Mouse (Mus musculus) liver, adult 2 months (tissue): ENCODE data around the gene Rlbp1. TPM values are rescaled to one million over a fixed set of nuclear protein-coding genes. Genes with fewer than 3 reads are reported as not detected.

Experiments used
- DNase-seq: peaks from one replicate; pipeline ENCODE4 v3.0.0-alpha.2; 2011; ENCODE audit warnings: low read depth, low spot score; ENCODE audit errors: extremely low read depth
- H3K27ac ChIP-seq: fragments of 200-500 bp; replicated peaks from 2 replicates; pipeline ENCODE4 v1.5.1; 2012; ENCODE audit warnings: low read depth, mild to moderate bottlenecking, control low read depth, inconsistent platforms, low read length; ENCODE audit not compliant: insufficient read depth
- H3K27me3 ChIP-seq: fragments of 200-500 bp; 2 replicates; pipeline ENCODE4 v1.6.1; 2012; ENCODE audit warnings: mild to moderate bottlenecking, moderate library complexity, low read length, inconsistent platforms; ENCODE audit not compliant: control insufficient read depth, insufficient read depth
- H3K36me3 ChIP-seq: fragments of 200-500 bp; 2 replicates; pipeline ENCODE4 v1.6.1; 2012; ENCODE audit warnings: low read length, inconsistent platforms; ENCODE audit not compliant: control insufficient read depth, insufficient read depth
- H3K4me1 ChIP-seq: fragments of 200-500 bp; 2 replicates; pipeline ENCODE4 v1.6.1; 2011; ENCODE audit warnings: low read length; ENCODE audit not compliant: control insufficient read depth, insufficient read depth
- H3K4me3 ChIP-seq: fragments of 200-500 bp; 2 replicates; pipeline ENCODE4 v1.5.1; 2011; ENCODE audit warnings: low read depth, mild to moderate bottlenecking, control low read depth, low read length, moderate library complexity; ENCODE audit not compliant: insufficient read depth
- H3K79me2 ChIP-seq: fragments of 200-500 bp; 2 replicates; pipeline ENCODE4 v1.6.1; 2012; ENCODE audit warnings: inconsistent platforms, mild to moderate bottlenecking, low read length, moderate library complexity; ENCODE audit not compliant: control insufficient read depth, insufficient read depth
- H3K9ac ChIP-seq: fragments of 200-500 bp; 2 replicates; pipeline ENCODE4 v1.6.1; 2012; ENCODE audit warnings: low read depth, mild to moderate bottlenecking, control low read depth, inconsistent platforms, low read length
- CTCF ChIP-seq: fragments of 200-500 bp; IDR thresholded peaks from 2 replicates; pipeline ENCODE4 v1.5.1; 2011; ENCODE audit warnings: low read depth, low read length, control low read depth
- POLR2A ChIP-seq: fragments of 200-500 bp; IDR thresholded peaks from 2 replicates; pipeline ENCODE4 v1.6.1; 2011; ENCODE audit warnings: low read length, control low read depth; ENCODE audit not compliant: insufficient read depth; ENCODE audit errors: extremely low read depth
- WGBS: fragments of 180-500 bp; shearing (Covaris S2); methylation state at CpG from one replicate; pipeline ENCODE4 v1.1.7; 2018; 5-methylcytosine and 5-hydroxymethylcytosine counted together
- polyA plus RNA-seq: library from polyadenylated mRNA; depleted of rRNA; stranded (reverse); fragments of >200 nt; gene quantifications from 2 replicates; pipeline ENCODE4 v1.2.3, GENCODE M21; 2012; rRNA removed
- total RNA-seq: library from RNA; depleted of rRNA; stranded (reverse); fragments of >200 nt; gene quantifications from 2 replicates; pipeline ENCODE4 v1.2.3, GENCODE M21; 2014; rRNA removed

The Rlbp1 gene
- not detected in 2 replicates for total RNA-seq
- polyA plus RNA-seq = not detected in 2 replicates

DNA sequence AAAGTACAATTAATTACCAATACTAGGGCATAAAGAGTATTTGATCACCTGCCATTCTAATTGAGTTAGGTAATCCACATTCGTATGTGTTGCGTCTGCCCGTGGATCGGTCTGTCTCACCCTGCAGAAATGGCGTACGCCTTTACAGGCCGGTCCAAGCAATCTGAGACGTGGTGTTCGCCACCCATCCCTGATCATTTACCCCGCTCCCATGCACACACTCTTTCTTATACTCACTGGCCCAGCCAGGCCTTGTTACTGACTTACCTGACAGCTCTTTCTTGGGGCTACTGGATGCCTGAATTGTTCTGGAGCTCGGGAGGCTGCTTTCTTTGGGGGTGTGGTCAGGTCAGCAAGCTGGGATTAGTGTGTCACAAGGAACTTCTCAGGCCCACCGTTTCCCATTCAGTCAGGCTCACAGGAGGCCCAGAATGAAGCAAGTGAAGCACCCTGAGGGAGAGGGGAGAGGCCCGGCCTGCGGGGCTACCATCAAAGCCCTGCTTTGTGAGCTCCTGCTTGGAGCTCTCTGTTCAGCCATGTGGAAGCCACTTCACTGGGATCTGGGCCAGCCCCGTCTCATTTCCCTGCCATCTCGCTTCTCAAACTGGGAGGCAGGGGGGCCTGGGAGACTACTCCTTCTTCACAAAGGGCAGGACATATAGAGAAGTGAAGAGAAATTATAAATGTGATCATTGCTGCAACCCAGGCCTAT lies at the start of gene Rlbp1:
Gene Rlbp1, minus strand, starts transcription at position 627 of the 712 bp plus-strand sequence.
- H3K27me3 ChIP-seq = no peaks in the 10 kb centered on the region
- no peak within 1 kb of the TSS for H3K9ac ChIP-seq
- no peak within 1 kb of the TSS for H3K4me3 ChIP-seq
- H3K36me3 ChIP-seq = no peaks in the 10 kb centered on the region
- 85% methylated on average over 16 of the region's 16 CpGs for WGBS
- TF ChIP-seq CTCF = no peak
- TF ChIP-seq POLR2A = no peak
- no peaks in the 10 kb centered on the region for H3K79me2 ChIP-seq
- no peak within 1 kb of the TSS for H3K27ac ChIP-seq
- H3K4me1 ChIP-seq = peaks cover 2% of the 10 kb centered on the region; the same call in 1 of the 2 replicates
- no peak for DNase-seq

DNA sequence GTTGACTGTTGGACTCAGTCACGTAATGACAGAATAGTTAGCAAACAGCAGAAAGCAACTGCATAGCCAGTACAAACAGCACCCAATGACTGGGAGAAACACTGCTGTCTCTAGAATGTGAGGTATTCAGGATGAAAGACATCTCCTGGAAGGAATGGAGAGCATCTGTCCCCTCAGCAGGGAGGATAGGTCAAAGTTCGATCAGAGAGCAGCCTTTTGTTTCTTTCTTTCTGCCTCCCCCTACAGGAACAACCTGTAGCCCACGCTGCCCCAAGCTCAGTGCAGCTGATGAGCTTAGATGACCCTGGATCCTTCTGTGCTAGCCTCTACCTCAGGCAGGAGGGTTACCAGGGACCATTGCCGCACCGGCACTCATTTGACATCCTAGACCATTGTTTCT lies 41.4 kb upstream of the Rlbp1 start:
- WGBS = 76% methylated on average over 5 of the region's 5 CpGs
- no peaks in the 10 kb centered on the region for H3K79me2 ChIP-seq
- no peaks in the 10 kb centered on the region for H3K27me3 ChIP-seq
- H3K9ac ChIP-seq = no peak overlapping the region
- TF ChIP-seq POLR2A = no peak
- no peak for TF ChIP-seq CTCF
- no peak overlapping the region for H3K27ac ChIP-seq
- H3K4me1 ChIP-seq = no peaks in the 10 kb centered on the region
- no peaks in the 10 kb centered on the region for H3K36me3 ChIP-seq
- H3K4me3 ChIP-seq = no peak overlapping the region
- DNase-seq = no peak

DNA sequence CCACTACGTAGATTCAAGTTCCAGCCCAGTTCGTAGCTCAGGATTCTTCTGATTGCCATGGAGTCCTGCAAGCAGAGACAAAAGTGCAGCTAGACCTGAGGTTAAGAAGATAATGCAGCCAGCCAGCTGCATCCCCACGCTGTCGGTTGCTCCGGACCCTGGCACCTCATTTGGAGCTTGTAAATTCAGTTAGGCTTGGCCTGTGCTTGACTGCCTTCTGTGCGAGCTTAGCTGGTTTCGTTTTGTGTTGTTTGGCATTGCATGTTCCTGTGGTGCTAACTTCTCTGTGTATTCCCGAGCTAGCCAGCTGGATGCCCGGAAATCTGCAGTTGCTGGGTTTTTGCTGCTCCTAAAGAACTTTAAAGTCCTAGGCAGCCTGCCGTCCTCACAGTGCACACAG lies 39.0 kb upstream of the Rlbp1 start:
- H3K4me3 ChIP-seq = no peak overlapping the region
- TF ChIP-seq CTCF = no peak
- no peak for TF ChIP-seq POLR2A
- no peaks in the 10 kb centered on the region for H3K27me3 ChIP-seq
- WGBS = 95% methylated on average over 10 of the region's 10 CpGs
- H3K4me1 ChIP-seq = no peaks in the 10 kb centered on the region
- no peak for DNase-seq
- H3K27ac ChIP-seq = no peak overlapping the region
- H3K36me3 ChIP-seq = no peaks in the 10 kb centered on the region
- H3K79me2 ChIP-seq = no peaks in the 10 kb centered on the region
- H3K9ac ChIP-seq = no peak overlapping the region

DNA sequence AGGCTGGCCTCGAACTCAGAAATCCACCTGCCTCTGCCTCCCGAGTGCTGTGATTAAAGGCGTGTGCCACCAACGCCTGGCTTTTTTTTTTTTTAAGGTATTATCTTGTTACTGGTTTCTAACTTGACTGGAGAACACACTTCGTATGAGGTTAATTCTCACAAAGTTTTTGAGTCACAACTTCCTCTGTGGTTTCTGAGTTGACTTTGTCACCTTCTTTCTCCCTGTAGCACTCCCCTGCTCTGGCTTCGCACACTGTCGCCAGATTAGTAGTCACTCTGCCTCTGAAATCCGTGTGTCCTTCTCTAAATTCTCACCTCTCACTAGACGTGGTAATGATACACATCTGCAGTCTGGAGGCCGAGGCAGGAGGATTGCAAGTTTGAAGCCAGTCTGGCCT lies 36.0 kb upstream of the Rlbp1 start:
- no peaks in the 10 kb centered on the region for H3K36me3 ChIP-seq
- no peaks in the 10 kb centered on the region for H3K79me2 ChIP-seq
- no peak overlapping the region for H3K9ac ChIP-seq
- no peaks in the 10 kb centered on the region for H3K27me3 ChIP-seq
- no peak overlapping the region for H3K27ac ChIP-seq
- DNase-seq = no peak
- no peaks in the 10 kb centered on the region for H3K4me1 ChIP-seq
- TF ChIP-seq POLR2A = no peak
- no peak for TF ChIP-seq CTCF
- H3K4me3 ChIP-seq = no peak overlapping the region
- WGBS = 91% methylated on average over 10 of the region's 10 CpGs

DNA sequence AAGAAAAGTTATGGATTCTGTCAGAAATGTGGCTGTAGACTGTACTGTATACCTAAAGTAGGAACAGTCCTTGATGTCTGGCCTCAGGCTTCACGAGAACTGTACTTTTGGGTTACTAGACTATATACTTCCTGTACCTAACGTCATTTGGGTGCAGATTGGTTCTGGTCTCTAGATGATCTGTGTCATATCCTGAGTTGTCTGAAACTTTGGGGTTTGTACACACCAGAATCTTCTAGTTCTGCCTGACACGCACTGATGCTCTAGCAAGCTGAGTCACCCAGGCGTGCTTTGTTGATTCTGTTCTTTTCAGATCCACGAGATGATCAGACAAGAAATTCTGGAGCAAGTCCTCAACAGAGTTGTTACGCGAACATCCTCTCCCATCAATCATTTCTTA lies 33.1 kb upstream of the Rlbp1 start:
- Histone ChIP-seq H3K4me1 (no peaks in the 10 kb centered on the region), H3K27me3 (no peaks in the 10 kb centered on the region), H3K27ac (no peak overlapping the region), H3K9ac (no peak overlapping the region), H3K4me3 (no peak overlapping the region), H3K36me3 (no peaks in the 10 kb centered on the region), H3K79me2 (no peaks in the 10 kb centered on the region)
- WGBS = 93% methylated on average over 7 of the region's 7 CpGs
- no peak for DNase-seq
- no peak for TF ChIP-seq POLR2A
- TF ChIP-seq CTCF = no peak

- no peak for DNase-seq
- H3K36me3 ChIP-seq = no peaks in the 10 kb centered on the region
- WGBS = 94% methylated on average over 18 of the region's 18 CpGs
- H3K4me1 ChIP-seq = no peaks in the 10 kb centered on the region
- no peak for TF ChIP-seq POLR2A
- no peak for TF ChIP-seq CTCF
- no peak overlapping the region for H3K4me3 ChIP-seq
- H3K27me3 ChIP-seq = no peaks in the 10 kb centered on the region
- H3K27ac ChIP-seq = no peak overlapping the region
- no peaks in the 10 kb centered on the region for H3K79me2 ChIP-seq
- H3K9ac ChIP-seq = no peak overlapping the region
Measured at GRCm38 (mm10) chr7:79414449-79415375, 27.9 kb upstream of the Rlbp1 start.
